Mouse (Mus musculus) hindbrain, embryonic 13.5 days (tissue): ENCODE data around the gene Hoxd9. TPM values are rescaled to one million over a fixed set of nuclear protein-coding genes. Genes with fewer than 3 reads are reported as not detected.

Experiments
- ATAC-seq: fragments of 200-750 bp; cut with Nextera tagmentation; 2 replicates; pipeline ENCODE4 v1.8.0; 2017; ENCODE audit warnings: moderate TSS enrichment; ENCODE audit not compliant: low FRiP score
- H3K27ac ChIP-seq: fragments of 300-500 bp; sonication (generic); 2 replicates; pipeline ENCODE4 v1.5.1; 2015; ENCODE audit warnings: inconsistent platforms, mild to moderate bottlenecking, moderate library complexity
- H3K27me3 ChIP-seq: fragments of 300-500 bp; sonication (generic); 2 replicates; pipeline ENCODE4 v1.6.1; 2015; ENCODE audit warnings: mild to moderate bottlenecking, inconsistent platforms
- H3K36me3 ChIP-seq: fragments of 300-500 bp; sonication (generic); 2 replicates; pipeline ENCODE4 v1.6.1; 2015; ENCODE audit warnings: mild to moderate bottlenecking, inconsistent platforms
- H3K4me1 ChIP-seq: fragments of 300-500 bp; sonication (generic); replicated peaks from 2 replicates; pipeline ENCODE4 v1.6.1; 2015; ENCODE audit warnings: inconsistent platforms
- H3K4me2 ChIP-seq: fragments of 300-500 bp; sonication (generic); 2 replicates; pipeline ENCODE4 v1.6.1; 2015; ENCODE audit warnings: inconsistent platforms, mild to moderate bottlenecking, moderate library complexity
- H3K4me3 ChIP-seq: fragments of 300-500 bp; sonication (generic); 2 replicates; pipeline ENCODE4 v1.5.1; 2015; ENCODE audit warnings: mild to moderate bottlenecking, inconsistent platforms
- H3K9ac ChIP-seq: fragments of 300-500 bp; sonication (generic); 2 replicates; pipeline ENCODE4 v1.6.1; 2015; ENCODE audit warnings: mild to moderate bottlenecking, inconsistent platforms
- H3K9me3 ChIP-seq: fragments of 300-500 bp; sonication (generic); 2 replicates; pipeline ENCODE4 v1.6.1; 2016; ENCODE audit warnings: inconsistent platforms
- WGBS: fragments of 180-500 bp; shearing (Covaris S2); methylation state at CpG from one replicate; pipeline ENCODE4 v1.1.7; 2015; 5-methylcytosine and 5-hydroxymethylcytosine counted together
- polyA plus RNA-seq: library from polyadenylated mRNA; unstranded; fragments of >200 nt; fragmentation: Nextera tagmentation; extraction: Ambion mirVana; gene quantifications from 2 replicates; pipeline ENCODE4 v1.2.1, GENCODE M21; 2015

Gene Hoxd9
- polyA plus RNA-seq, 1 experiment from 2014 or later, result not detected

GRCm38 (mm10) chr2:74728303-74728680 is 30.8 kb downstream of the Hoxd9 start:
- Histone ChIP-seq H3K4me2 (peak overlapping the region; percentile 83), H3K9me3 (no peaks in the 10 kb centered on the region), H3K36me3 (no peaks in the 10 kb centered on the region), H3K9ac (peak overlapping the region; percentile 87), H3K4me3 (peak overlapping the region; percentile 57), H3K27ac (peak overlapping the region; percentile 97), H3K4me1 (peaks cover 52% of the 10 kb centered on the region), H3K27me3 (peaks cover 91% of the 10 kb centered on the region)
- WGBS, result 5% methylated on average over 13 of the region's 13 CpGs
- no peak for ATAC-seq

GRCm38 (mm10) chr2:74730331-74730730 is 32.8 kb downstream of the Hoxd9 start:
- no peak for ATAC-seq
- Histone ChIP-seq H3K27me3 (peaks cover 82% of the 10 kb centered on the region), H3K9me3 (no peaks in the 10 kb centered on the region), H3K4me1 (peaks cover 45% of the 10 kb centered on the region), H3K36me3 (no peaks in the 10 kb centered on the region), H3K27ac (peak overlapping the region; percentile 99), H3K9ac (peak overlapping the region; percentile 96), H3K4me3 (peak overlapping the region; percentile 51), H3K4me2 (peak overlapping the region; percentile 83)
- 4% methylated on average over 8 of the region's 8 CpGs for WGBS

- peak overlapping the region; percentile 83 for H3K4me2 ChIP-seq
- no peaks in the 10 kb centered on the region for H3K9me3 ChIP-seq
- H3K36me3 ChIP-seq, result no peaks in the 10 kb centered on the region
- peaks cover 82% of the 10 kb centered on the region for H3K27me3 ChIP-seq
- no peak for ATAC-seq
- H3K4me3 ChIP-seq, result peak overlapping the region; percentile 51
- peak overlapping the region; percentile 96 for H3K9ac ChIP-seq
- H3K4me1 ChIP-seq, result peaks cover 44% of the 10 kb centered on the region
- peak overlapping the region; percentile 99 for H3K27ac ChIP-seq
Observed at GRCm38 (mm10) chr2:74731055-74731454, 33.5 kb downstream of the Hoxd9 start.

- Histone ChIP-seq H3K9me3 (no peaks in the 10 kb centered on the region), H3K4me2 (peak overlapping the region; percentile 83), H3K4me1 (peaks cover 37% of the 10 kb centered on the region), H3K27ac (peak overlapping the region; percentile 99), H3K36me3 (no peaks in the 10 kb centered on the region), H3K27me3 (peaks cover 78% of the 10 kb centered on the region), H3K4me3 (peak overlapping the region; percentile 51), H3K9ac (peak overlapping the region; percentile 96)
- 2% methylated on average over 9 of the region's 9 CpGs for WGBS
- no peak for ATAC-seq
Observed at GRCm38 (mm10) chr2:74731799-74732512, 34.4 kb downstream of the Hoxd9 start.

DNA sequence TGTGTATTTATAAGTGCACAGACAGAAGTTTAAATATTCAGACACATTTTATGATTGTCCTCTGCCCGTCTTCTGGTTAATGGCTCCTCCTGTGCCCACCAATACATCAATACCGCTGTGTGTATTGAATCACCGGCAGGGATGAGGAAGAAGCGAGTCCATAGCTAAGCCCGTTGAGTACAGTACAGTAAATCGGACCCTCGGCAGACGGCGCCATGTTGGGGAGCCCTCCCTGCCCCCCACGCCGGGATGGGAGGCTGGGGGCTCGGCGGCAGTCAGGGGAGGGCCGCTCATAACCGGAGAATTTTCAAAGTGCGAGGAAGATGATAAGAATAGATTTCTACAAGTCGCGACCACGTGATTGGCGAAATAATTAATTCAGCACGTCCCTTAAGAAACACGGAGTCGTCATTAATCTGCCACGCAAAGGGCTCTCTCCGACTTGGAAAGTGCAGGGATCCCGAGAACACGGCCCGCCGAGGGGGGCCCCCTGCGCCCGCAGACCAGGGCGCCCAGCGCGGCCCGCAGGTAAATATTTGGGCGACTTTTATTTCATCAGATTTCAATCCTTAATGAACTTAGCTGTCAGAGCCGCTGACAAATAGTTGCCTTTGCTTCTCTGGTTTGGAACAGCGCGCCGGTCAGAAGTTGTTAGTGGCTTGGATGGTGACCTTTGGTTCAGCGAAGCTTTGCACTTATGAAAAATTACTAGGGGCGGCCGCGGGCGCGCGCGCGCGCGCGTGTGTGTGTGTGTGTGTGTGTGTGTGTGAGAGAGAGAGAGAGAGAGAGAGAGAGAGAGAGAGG is 35.2 kb downstream of the Hoxd9 start:
- Histone ChIP-seq H3K27ac (peak overlapping the region; percentile 99), H3K27me3 (peaks cover 77% of the 10 kb centered on the region), H3K4me1 (peaks cover 30% of the 10 kb centered on the region), H3K9me3 (no peaks in the 10 kb centered on the region), H3K4me2 (peak overlapping the region; percentile 83), H3K4me3 (peak overlapping the region; percentile 51), H3K36me3 (no peaks in the 10 kb centered on the region), H3K9ac (peak overlapping the region; percentile 96)
- ATAC-seq, result no peak
- WGBS, result under 1% methylated on average over 52 of the region's 52 CpGs

DNA sequence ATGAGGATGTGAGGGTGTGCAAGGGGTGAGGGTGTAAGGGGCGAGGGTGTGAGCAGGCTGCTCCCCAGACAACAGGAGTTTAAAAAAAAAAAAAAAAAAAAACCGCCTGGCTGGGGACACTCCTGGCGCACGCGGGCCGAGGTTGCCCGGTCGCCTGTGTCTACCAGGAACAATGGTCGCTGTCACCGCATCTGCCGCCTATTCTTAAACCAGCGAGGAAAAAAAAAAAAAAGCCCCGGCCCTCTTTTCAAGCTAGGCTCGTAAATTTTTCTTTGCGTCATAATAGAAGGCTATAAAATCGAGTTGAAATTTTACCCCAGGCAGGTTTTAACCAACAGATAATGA is 35.8 kb downstream of the Hoxd9 start:
- peak overlapping the region; percentile 99 for H3K27ac ChIP-seq
- H3K27me3 ChIP-seq, result peaks cover 77% of the 10 kb centered on the region
- H3K4me1 ChIP-seq, result peaks cover 27% of the 10 kb centered on the region
- H3K9me3 ChIP-seq, result no peaks in the 10 kb centered on the region
- WGBS, result 0% methylated on average over 16 of the region's 16 CpGs
- no peaks in the 10 kb centered on the region for H3K36me3 ChIP-seq
- H3K9ac ChIP-seq, result peak overlapping the region; percentile 96
- no peak for ATAC-seq
- peak overlapping the region; percentile 51 for H3K4me3 ChIP-seq
- peak overlapping the region; percentile 83 for H3K4me2 ChIP-seq

- H3K4me3 ChIP-seq, result peak overlapping the region; percentile 51
- H3K4me1 ChIP-seq, result peaks cover 24% of the 10 kb centered on the region
- peaks cover 77% of the 10 kb centered on the region for H3K27me3 ChIP-seq
- no peaks in the 10 kb centered on the region for H3K36me3 ChIP-seq
- no peaks in the 10 kb centered on the region for H3K9me3 ChIP-seq
- peak overlapping the region; percentile 99 for H3K27ac ChIP-seq
- ATAC-seq, result no peak
- peak overlapping the region; percentile 96 for H3K9ac ChIP-seq
- WGBS, result 0% methylated on average over 6 of the region's 6 CpGs
- H3K4me2 ChIP-seq, result peak overlapping the region; percentile 83
Observed at GRCm38 (mm10) chr2:74733765-74734164, 36.2 kb downstream of the Hoxd9 start.

DNA sequence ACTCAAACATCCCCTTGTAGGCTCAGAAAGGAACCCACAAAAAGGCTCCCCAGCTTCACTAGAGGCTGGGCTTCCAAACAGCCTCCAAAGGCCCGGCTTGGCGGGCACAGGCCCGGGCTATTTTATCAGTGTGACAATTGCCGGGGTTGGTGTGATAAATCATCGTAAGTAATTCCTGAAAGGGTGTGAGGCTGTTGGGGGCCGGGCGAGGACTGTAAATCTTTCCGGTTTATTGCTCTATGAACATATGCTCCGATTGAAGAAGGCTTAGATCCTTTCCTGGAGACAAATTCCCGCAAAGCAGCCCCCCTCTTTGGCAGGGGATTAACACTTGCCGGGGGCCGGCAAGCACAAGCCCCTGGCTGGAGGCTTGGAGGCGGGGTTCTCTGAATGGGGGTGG is 36.9 kb downstream of the Hoxd9 start:
- Histone ChIP-seq H3K9ac (peak overlapping the region; percentile 96), H3K4me2 (peak overlapping the region; percentile 83), H3K27ac (peak overlapping the region; percentile 99), H3K4me1 (peaks cover 24% of the 10 kb centered on the region), H3K4me3 (peak overlapping the region; percentile 51), H3K36me3 (no peaks in the 10 kb centered on the region), H3K27me3 (peaks cover 77% of the 10 kb centered on the region), H3K9me3 (no peaks in the 10 kb centered on the region)
- ATAC-seq, result no peak
- WGBS, result 1% methylated on average over 13 of the region's 13 CpGs

DNA sequence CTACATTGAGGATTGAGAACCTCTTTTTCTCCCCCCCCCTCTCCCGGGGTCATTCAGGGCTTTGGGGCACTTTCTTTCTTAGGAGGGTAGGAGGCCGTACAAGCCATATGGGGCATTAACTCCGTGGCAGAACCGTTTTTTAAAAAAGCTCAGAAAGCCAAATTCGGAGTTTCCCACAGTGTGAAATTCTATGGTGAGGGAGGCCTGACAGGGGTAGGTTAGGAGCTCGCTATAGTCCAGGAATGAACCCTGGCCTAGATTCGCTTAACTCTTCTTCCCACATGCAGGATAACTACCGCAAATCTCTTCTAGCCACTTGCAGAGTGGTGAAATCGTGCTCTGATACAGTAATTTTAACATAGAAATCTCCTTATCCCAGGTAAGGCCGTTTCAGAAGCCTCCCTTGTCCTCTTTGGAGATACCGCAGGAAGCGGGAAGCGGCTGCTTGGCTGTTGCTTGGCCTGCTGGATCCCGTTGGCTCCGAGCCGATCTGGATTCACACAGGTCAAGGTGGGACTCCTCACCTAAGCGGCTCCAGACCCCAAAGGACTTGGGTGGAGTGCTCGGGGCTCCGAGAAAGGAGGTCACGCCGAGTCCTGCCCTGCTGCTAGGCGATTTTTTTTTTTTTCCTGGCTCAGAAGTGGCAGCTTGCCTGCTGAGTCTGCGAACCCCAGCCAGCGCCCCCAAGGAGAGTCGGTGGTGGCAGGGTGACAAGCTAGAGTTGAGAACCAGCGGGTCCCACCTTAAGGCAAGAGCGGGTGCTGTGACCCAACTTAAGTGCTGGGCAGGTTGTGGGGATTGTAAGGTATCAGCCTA is 37.7 kb downstream of the Hoxd9 start:
- Histone ChIP-seq H3K9ac (peak overlapping the region; percentile 96), H3K4me2 (peak overlapping the region; percentile 83)

GRCm38 (mm10) chr2:74735851-74736687 is 38.5 kb downstream of the Hoxd9 start:
- peaks cover 78% of the 10 kb centered on the region for H3K27me3 ChIP-seq
- H3K9ac ChIP-seq, result peak overlapping the region; percentile 96
- no peaks in the 10 kb centered on the region for H3K9me3 ChIP-seq
- peak overlapping the region; percentile 99 for H3K27ac ChIP-seq
- 0 out of 2 replicates have a peak, but pooled peaks cover 3% of the 10 kb centered on the region for H3K36me3 ChIP-seq
- peak overlapping the region; percentile 51 for H3K4me3 ChIP-seq
- peak overlapping the region; percentile 83 for H3K4me2 ChIP-seq
- ATAC-seq, result peak; percentile 22; the same call in 1 of the 2 replicates
- under 1% methylated on average over 42 of the region's 42 CpGs for WGBS
- peaks cover 35% of the 10 kb centered on the region for H3K4me1 ChIP-seq

More for the DNA sequence above, 37.7 kb downstream of the Hoxd9 start:
- Histone ChIP-seq H3K36me3 (0 out of 2 replicates have a peak, but pooled peaks cover 2% of the 10 kb centered on the region), H3K27me3 (peaks cover 79% of the 10 kb centered on the region), H3K4me1 (peaks cover 31% of the 10 kb centered on the region), H3K9me3 (no peaks in the 10 kb centered on the region), H3K27ac (peak overlapping the region; percentile 99), H3K4me3 (peak overlapping the region; percentile 51)
- WGBS, result 2% methylated on average over 27 of the region's 27 CpGs
- ATAC-seq, result no peak
